Mouse (Mus musculus) embryonic facial prominence, embryonic 11.5 days (tissue): ENCODE measurements at regions not wholly inside any gene's neighbourhood (a gene's known extent, or its start where the extent isn't known, plus 50 kb on each side); places are given as distances from the start of the nearest gene placed in this dataset.

Experiments used
- ATAC-seq: fragments of 200-750 bp; cut with Nextera tagmentation; replicated peaks from 2 replicates; pipeline ENCODE4 v1.8.0; 2017; ENCODE audit warnings: low read depth; ENCODE audit not compliant: insufficient number of reproducible peaks, low FRiP score, low TSS enrichment
- DNase-seq: peaks from one replicate; pipeline ENCODE4 v3.0.0-alpha.2; 2015; ENCODE audit warnings: low spot score
- H3K27ac ChIP-seq: fragments of 300-500 bp; sonication (generic); replicated peaks from 2 replicates; pipeline ENCODE4 v1.5.1; 2014; ENCODE audit warnings: mild to moderate bottlenecking, low read depth, low read length, control low read depth
- H3K27me3 ChIP-seq: fragments of 300-500 bp; sonication (generic); 2 replicates; pipeline ENCODE4 v1.6.1; 2014; ENCODE audit warnings: mild to moderate bottlenecking, low read length, moderate library complexity, mixed read lengths; ENCODE audit not compliant: control insufficient read depth, insufficient read depth
- H3K36me3 ChIP-seq: fragments of 300-500 bp; sonication (generic); replicated peaks from 2 replicates; pipeline ENCODE4 v1.6.1; 2014; ENCODE audit warnings: low read depth, mild to moderate bottlenecking, low read length, moderate library complexity, mixed read lengths; ENCODE audit not compliant: control insufficient read depth, insufficient read depth
- H3K4me1 ChIP-seq: fragments of 300-500 bp; sonication (generic); 2 replicates; pipeline ENCODE4 v1.6.1; 2014; ENCODE audit warnings: low read length, mixed read lengths; ENCODE audit not compliant: control insufficient read depth, insufficient read depth
- H3K4me2 ChIP-seq: fragments of 300-500 bp; sonication (generic); 2 replicates; pipeline ENCODE4 v1.6.1; 2014; ENCODE audit warnings: low read depth, mild to moderate bottlenecking, control low read depth, low read length, moderate library complexity
- H3K4me3 ChIP-seq: fragments of 300-500 bp; sonication (generic); 2 replicates; pipeline ENCODE4 v1.5.1; 2014; ENCODE audit warnings: low read depth, low read length, control low read depth
- H3K9ac ChIP-seq: fragments of 300-500 bp; sonication (generic); replicated peaks from 2 replicates; pipeline ENCODE4 v1.6.1; 2014; ENCODE audit warnings: mild to moderate bottlenecking, control low read depth, low read length
- H3K9me3 ChIP-seq: fragments of 300-500 bp; sonication (generic); replicated peaks from 2 replicates; pipeline ENCODE4 v1.6.1; 2016; ENCODE audit warnings: mild to moderate bottlenecking, low read length, inconsistent platforms, mixed read lengths; ENCODE audit not compliant: control insufficient read depth
- WGBS: fragments of 180-500 bp; shearing (Covaris S2); extraction: QIAGEN DNeasy Blood & Tissue Kit; methylation state at CpG from one replicate; pipeline ENCODE4 v1.1.7; 2014; 5-methylcytosine and 5-hydroxymethylcytosine counted together

DNA sequence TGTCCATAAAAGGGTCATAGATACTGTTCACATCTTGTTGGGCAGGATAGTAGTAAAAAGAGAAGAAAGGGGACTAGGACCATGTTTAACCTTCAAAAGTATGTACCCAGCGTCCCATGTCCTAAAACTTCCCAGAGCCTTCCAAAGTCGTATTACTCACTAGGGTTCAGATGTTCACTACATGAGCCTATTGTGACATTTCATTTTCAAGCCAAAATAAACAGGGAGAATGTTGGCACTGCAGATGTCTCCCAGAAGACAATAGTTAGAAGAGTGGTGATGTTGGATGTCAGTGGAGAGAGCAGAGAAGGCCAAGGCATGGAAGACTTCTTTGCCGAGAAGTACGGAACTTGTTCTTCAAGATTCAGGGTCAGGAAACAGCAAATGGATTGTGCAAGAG lies 187.9 kb downstream of the Mid1ip1 start:
- Histone ChIP-seq H3K4me2 (no peak overlapping the region), H3K9ac (no peak overlapping the region), H3K27me3 (no peaks in the 10 kb centered on the region), H3K4me1 (no peaks in the 10 kb centered on the region), H3K9me3 (no peaks in the 10 kb centered on the region), H3K36me3 (no peaks in the 10 kb centered on the region), H3K27ac (no peak overlapping the region), H3K4me3 (no peak overlapping the region)
- DNase-seq, result no peak
- WGBS, result 91% methylated on average over 4 of the region's 4 CpGs
- no peak for ATAC-seq

DNA sequence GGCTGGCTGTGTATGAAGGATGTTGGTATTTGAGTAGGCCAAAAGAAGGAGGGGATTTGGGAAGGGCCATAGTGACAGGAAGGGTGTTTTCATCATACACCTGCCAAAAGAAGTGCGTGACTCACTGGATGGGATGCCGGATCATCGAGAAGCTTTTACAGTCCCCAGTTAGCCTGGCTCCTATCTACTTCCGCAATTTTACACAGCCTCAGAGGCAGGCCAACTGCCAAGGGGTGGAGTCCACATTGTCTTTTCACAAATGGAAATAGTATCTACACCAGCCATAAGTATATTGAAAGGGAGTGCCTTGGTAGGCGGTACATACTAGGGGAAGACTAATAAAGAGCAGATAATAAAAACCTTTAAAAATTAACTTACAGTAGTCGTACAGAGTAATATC lies 189.3 kb downstream of the Mid1ip1 start:
- no peak for DNase-seq
- H3K4me3 ChIP-seq, result no peak overlapping the region
- no peak overlapping the region for H3K9ac ChIP-seq
- H3K27me3 ChIP-seq, result no peaks in the 10 kb centered on the region
- WGBS, result 92% methylated on average over 6 of the region's 6 CpGs
- no peaks in the 10 kb centered on the region for H3K9me3 ChIP-seq
- no peaks in the 10 kb centered on the region for H3K4me1 ChIP-seq
- H3K27ac ChIP-seq, result no peak overlapping the region
- no peaks in the 10 kb centered on the region for H3K36me3 ChIP-seq
- H3K4me2 ChIP-seq, result no peak overlapping the region
- ATAC-seq, result no peak

DNA sequence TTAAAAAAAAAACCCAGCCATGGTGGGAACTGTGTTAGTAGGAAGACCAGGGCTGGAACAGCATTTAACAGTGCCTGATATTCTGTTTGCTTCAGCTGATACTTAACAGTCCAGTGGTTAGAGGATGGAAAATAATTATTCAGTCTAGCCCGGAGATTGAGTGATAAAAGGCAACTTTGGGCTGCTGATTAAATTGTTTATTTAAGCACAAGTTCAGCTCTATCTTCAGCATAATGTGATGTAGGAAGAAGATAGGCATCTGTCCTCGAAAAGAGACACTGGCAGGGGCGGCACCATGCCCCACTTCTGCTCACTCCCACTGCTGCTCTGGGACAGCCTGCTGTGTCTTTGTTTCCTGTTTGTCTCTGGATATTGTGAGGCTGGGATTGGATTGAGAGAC lies 190.1 kb downstream of the Mid1ip1 start:
- no peak overlapping the region for H3K4me3 ChIP-seq
- H3K4me2 ChIP-seq, result no peak overlapping the region
- H3K4me1 ChIP-seq, result no peaks in the 10 kb centered on the region
- no peaks in the 10 kb centered on the region for H3K9me3 ChIP-seq
- no peak for ATAC-seq
- H3K9ac ChIP-seq, result no peak overlapping the region
- WGBS, result 62% methylated on average over 3 of the region's 3 CpGs
- no peak for DNase-seq
- no peak overlapping the region for H3K27ac ChIP-seq
- no peaks in the 10 kb centered on the region for H3K27me3 ChIP-seq
- H3K36me3 ChIP-seq, result no peaks in the 10 kb centered on the region

DNA sequence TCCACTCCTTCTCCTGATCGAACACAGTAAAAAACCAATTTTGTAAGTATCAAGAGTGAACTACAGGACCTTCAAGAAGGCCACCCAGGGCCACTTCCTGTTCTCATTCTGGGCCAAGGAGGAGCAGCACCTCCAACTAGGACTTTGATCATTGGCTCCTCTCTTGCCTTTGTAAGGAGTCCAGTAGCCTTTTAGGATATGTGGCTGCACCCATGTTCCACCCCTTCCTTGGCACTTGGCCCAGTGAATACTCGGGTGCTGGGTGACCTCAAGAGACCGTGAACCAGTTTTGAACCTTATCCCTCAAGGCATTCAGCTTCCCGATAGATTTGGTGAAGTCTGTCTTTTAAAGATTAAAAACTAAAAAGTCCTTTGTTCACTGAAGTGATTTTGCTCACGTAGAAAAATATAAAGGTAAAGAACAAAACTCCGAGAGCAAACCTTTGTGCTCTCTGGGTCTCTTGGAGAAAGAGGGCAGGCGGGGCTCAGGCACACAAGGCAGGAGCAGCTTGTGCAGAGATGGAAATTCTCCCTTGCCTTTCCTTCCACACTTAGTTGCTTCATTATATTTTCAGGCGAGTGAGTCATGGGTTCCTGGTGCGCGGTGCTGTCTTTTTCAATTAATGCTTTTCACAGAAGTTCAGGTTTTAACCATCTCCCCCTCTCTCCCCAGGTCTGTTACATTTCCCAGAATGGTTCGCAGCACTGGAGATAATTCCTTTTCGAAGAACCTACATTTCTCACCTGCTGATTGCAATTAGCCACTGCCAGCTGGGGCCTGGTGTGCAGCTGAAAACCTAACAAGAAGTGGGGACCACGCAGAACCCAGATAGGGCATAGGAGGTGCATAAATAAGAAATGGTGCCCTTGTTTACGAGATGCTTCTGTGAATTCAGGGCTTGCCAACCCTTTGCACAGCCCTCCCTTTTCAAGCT lies 196.6 kb downstream of the Mid1ip1 start:
- no peak overlapping the region for H3K9ac ChIP-seq
- H3K4me2 ChIP-seq, result no peak overlapping the region
- no peak overlapping the region for H3K4me3 ChIP-seq
- WGBS, result 78% methylated on average over 14 of the region's 14 CpGs
- ATAC-seq, result no peak
- no peaks in the 10 kb centered on the region for H3K4me1 ChIP-seq
- no peak for DNase-seq
- no peaks in the 10 kb centered on the region for H3K9me3 ChIP-seq
- no peak overlapping the region for H3K27ac ChIP-seq
- H3K27me3 ChIP-seq, result no peaks in the 10 kb centered on the region
- no peaks in the 10 kb centered on the region for H3K36me3 ChIP-seq
